Mouse (Mus musculus): ENCODE data around the gene Ssh3.

The Ssh3 gene

DNA sequence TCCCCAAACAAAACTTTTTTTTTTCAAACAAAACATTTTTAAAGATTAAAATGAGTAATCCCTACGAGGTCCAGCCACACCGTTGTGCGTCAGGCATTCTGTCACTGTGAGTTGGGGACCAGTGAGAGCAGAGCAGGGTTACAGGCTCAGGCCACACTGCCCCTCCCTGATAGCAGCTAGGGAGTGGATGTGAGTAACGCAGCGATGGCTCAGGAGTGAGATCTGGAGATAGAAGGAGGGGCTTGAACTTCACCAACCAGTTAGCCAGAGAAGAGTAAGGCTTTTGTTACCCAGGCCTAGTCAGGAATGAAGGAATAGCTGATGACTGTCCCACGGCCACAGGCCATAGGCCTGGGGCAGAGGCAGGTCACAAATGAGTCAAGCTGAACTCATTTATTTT is 24.2 kb downstream of the Ssh3 start:
- no peak for DNase-seq (ENCODE audit: low spot score in 2 of 2)

DNA sequence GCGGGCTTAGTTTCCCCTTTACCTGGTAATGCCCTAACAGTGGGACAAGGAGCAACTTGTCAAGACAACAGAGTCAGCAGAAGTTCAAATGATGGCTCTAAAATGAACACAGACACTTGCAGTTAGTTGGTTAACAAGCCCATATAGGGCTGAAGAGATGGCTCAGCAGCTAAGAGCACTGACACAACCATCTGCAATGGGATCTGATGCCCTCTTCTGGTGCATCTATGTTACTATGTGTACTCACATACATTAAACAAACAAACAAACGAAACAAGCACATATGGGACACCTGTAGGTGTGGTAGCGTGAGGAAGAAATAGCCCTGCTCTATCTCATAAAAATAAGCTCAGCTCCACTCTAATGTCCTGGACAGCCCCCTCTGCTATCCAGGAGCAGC is 26.6 kb downstream of the Ssh3 start:
- DNase-seq (ENCODE audit: low spot score in 2 of 2) = no peak

DNA sequence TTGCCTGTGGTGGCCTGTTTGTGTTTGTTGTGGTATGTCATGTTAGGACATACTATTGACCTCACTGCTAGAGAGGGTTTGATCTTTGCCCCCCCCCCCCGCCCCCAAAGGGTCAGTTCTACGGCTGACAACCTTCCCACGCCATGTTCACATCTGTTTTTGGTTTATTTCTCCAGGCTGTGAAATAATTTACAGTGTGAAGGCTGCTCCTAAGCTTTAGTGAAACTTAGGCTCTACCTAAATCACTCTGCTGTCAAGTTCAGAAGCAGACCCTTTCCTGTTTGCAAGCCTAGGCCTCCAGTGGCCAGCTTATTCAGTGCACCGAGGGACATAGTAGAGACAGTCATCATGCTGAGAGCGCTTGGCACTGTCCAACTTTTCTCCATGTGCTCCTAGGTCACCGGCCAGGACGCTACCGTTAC is 28.7 kb downstream of the Ssh3 start:
- DNase-seq (ENCODE audit: low spot score in 2 of 2) = no peak

DNA sequence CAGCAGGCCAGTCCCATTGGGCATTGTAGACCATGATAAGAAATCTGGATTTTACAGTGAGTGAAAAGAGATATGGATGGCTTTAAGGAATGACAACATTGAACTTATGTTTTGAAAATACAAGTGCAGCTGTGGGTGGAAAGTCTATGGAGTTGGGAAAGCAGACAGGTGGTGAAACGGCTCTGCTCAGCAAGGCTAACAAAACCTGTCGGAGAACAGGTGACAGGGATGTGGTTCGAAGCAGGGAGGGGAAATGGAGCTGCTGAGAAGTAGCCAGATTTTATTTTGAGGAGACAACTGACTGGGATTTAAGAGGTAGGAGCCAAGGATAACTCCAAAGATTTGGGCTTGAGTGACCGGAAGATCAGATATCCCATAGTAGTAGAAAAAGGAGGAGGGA is 34.4 kb downstream of the Ssh3 start:
- DNase-seq (ENCODE audit: low spot score in 2 of 2) = no peak

DNA sequence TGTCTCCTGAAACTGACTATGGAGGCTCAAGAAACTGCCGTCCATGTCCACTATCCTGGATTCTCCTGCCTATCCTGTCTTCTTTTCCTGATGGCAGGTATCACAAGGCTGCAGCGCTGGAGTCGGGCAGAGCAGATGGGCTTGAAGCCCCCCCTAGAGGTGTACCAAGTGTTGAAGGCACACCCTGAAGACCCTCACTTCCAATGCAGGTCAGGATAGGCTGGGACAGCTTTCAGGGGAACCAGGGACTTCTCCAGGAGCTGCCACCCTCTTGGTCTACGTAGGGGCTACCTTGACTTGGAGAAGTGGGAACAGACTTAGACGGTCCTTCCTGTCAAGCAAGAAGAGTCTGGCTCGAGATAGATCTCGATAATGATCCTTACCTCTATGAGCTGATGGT is 36.3 kb downstream of the Ssh3 start:
- DNase-seq (ENCODE audit: low spot score in 2 of 2) = no peak

DNA sequence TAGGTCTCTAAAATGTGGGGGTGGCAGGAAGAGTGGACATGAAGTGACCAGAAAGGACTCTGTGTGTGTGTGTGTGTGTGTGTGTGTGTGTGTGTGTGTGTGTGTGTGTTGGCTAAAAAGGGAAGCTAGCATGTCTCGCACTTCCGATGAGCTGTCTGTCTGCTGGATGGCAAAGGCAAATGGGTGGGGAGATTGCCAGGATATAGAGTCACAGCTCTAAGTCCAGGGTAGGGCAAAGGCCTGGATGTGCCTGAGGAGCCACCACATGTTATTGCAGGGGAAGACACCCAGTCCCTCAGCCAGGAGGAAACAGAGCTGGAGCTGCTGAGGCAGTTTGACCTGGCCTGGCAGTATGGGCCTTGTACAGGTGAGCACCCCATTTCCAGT is 36.8 kb downstream of the Ssh3 start:
- no peak for DNase-seq (ENCODE audit: low spot score in 2 of 2)

DNA sequence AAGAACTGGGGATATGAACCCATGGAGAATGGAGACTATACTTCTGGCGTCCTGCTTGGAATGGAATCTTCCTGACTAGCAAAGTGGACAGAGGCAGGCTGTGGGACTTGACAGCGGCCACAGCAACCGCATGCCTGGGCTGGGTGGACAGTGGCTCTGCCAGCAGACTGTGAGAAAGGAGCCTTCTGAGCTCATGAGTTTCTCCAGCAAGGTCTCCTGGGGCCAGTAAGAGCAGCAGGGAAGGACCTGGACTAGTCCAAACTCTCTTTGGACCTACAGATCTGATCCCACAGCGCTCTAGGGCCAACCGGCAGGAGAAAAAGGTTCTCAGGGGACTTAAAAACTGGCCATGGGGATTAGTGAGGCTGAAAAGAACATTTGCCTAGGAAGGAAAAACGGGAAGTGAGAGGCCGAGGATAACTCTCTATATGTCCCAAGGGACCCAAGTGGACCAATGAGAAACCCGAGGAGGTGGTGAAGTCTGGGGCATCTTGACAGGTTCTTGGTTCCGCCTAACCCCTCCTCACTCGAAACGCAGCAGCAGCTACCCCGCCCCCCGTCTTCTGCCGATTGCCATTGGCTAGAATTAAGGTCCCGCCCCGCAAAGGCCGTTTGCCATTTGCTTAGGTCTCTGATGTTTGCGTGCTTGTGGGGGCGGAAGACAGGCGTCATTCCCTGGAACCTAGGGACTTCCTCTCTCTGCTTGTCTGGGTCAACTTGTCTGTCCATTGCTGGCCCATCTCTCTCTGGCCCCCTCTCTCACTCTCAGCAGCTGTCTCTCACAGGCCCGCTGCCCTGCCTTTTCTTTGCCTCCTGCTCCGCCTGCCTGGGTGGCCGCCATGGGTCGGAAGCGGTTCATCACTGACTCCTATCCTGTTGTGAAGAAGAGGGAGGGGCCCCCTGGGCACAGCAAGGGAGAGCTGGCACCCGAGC is 37.5 kb downstream of the Ssh3 start, which contains the start of gene Pold4:
Gene Pold4 (plus strand): TSS at position 647 of the 933 bp plus-strand sequence.
- peak; percentile 96 to 98 for DNase-seq (ENCODE audit: low spot score in 2 of 2)

DNA sequence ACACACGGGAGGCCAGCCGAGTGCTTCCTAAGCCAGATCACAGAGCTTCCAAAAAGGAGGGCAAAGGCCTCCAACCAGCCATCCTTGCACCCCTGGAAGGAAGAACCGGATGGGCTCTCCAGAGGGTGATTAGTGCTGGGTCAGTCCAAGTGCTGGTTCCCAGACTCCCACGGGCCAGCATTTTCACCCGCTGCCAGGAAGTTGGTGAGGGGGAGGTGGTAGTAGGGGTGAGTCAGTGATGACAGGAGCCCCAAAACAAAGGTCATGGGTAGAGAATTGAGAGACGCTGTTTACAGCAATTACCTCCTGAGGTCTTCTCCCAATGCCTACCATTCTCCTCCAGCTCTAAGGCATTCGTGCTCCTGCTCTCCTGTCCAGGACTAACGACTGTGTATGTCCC is 38.6 kb downstream of the Ssh3 start:
- no peak for DNase-seq (ENCODE audit: low spot score in 2 of 2)

DNA sequence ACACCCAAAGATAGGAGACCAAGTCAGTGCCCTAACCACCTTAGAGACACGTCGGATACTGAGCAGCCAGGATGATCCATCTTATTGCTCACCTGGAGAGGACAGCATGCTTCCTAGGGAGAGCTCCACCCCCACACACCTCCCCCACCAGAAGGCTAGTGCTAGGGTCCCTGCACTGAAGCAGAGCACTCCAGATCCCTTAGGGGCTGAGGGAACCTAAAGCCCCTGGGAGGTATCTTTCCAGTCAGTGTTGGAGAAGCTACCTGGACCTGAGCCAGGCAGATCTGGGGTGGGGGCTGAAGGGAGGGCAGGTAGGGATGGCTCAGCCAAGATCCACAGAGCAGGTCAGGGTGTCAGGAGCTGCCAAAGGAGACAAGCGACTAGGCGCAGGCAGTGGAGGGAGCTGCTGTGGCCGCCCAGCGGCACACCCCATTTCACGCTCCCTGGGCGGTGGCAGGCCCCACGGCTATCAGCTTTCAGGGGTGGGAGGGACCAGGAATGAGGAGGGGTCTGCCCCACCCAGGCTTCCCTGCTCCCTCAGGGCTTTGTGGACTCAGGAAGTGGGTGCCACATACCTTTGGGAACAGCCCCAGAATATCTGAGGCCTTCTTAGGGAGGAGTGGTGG is 39.4 kb downstream of the Ssh3 start:
- no peak for DNase-seq (ENCODE audit: low spot score in 2 of 2)

DNA sequence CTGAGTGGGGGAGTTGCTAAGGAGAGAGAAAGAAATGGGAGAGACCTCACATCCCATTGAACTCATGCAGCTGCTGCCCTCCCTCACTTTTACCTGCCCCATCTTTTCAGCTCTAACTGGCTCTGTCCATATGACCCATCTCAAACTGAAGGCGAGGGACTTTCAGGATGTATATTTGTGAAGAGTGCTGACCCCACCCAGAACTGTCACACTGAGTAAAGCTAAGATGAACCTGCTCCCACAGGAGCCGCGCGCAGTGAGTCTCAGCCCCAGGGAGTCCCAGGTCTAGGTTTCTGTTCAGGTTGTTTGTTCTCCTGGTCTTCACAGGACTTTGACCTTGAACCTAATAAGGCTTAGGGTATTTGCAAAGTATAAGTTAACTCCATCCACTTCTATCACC is 40.1 kb downstream of the Ssh3 start:
- DNase-seq (ENCODE audit: low spot score in 2 of 2) = no peak

DNA sequence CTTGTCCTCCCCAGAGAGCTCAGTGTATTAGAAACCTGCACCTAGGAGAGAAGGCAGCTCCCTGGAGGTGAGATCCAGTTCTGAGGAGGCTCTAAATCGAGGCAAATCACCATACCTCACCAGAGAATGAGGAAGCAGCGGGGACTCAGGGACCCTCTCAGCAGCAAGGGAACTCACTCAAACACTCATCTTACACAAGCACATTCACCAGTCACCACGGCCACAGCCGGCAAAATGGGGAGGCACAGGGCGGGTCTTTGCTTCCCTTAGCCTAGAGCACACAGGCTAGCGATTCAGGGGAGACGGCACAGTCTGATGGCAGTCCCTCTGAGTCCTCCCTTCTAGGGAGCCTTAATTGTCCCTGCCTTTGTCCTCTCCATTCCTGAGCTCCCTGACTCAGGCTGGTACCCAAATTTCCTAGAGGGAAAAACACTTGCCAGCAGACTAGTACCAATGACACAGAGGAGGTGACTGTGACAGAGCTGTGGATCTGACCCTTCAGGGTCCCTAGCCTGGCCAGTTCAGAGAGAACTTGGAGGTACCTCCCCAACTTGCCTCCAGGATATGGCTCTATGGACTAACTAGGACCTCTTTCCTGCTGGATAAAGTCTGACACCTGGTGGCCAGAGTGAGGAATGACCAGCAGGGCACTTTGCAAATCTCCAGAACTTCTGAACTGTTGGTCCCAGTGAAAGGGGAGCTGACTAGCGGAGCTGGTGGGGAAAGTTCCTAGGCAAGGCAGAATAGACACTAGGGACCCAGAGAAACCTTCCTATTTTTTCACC is 40.9 kb downstream of the Ssh3 start:
- DNase-seq (ENCODE audit: low spot score in 2 of 2) = peak; percentile 66 to 73

DNA sequence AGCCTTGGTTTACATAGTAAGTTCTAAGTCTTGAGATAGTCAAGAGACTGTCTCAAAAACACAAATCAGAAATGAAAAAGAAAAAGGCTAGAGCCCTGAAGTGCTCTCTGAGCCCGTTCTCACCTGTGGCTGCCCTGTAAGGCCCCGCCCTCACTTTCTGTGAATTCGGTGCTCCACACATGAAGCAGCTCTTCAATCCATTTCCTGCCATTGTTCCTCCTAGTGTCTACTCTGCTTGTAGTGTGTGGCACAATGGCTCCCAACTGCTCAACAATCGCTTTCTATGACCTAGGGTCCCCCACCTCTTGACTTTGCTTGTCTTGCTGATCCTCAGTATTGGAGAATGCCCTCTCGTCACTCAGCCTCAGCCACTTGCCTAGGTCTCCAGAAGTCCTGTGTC is 41.5 kb downstream of the Ssh3 start:
- DNase-seq (ENCODE audit: low spot score in 2 of 2) = no peak

DNA sequence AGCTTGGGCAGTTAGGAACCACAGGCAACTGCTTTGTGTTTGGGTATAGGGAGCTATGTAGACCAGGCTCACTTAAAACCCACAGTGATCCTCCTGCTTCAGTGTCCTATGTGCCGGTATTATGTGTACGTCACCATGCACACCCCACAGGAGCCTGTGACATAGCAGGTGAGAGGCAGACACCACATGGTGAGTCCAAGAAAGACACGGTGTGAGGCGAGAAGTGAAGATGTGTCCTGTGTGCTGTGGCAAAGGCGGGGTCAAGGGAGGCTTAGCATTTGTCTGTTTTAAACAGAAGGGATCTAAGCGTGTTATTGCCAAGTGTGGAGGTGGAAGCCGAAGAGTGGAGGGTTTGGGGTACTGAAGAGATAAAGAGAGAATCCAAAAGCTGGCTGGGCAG is 42.2 kb downstream of the Ssh3 start:
- DNase-seq (ENCODE audit: low spot score in 2 of 2) = no peak

DNA sequence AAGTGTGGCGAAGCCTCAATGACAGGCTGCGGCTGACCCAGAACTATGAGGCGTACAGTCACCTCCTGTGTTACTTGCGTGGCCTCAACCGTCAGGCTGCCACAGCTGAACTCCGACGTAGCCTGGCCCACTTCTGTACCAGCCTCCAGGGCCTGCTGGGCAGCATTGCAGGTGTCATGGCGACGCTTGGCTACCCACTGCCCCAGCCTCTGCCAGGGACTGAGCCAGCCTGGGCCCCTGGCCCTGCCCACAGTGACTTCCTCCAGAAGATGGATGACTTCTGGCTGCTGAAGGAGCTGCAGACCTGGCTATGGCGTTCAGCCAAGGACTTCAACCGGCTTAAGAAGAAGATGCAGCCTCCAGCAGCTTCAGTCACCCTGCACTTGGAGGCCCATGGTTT is 46.8 kb downstream of the Ssh3 start:
- DNase-seq (ENCODE audit: low spot score in 2 of 2) = no peak

DNA sequence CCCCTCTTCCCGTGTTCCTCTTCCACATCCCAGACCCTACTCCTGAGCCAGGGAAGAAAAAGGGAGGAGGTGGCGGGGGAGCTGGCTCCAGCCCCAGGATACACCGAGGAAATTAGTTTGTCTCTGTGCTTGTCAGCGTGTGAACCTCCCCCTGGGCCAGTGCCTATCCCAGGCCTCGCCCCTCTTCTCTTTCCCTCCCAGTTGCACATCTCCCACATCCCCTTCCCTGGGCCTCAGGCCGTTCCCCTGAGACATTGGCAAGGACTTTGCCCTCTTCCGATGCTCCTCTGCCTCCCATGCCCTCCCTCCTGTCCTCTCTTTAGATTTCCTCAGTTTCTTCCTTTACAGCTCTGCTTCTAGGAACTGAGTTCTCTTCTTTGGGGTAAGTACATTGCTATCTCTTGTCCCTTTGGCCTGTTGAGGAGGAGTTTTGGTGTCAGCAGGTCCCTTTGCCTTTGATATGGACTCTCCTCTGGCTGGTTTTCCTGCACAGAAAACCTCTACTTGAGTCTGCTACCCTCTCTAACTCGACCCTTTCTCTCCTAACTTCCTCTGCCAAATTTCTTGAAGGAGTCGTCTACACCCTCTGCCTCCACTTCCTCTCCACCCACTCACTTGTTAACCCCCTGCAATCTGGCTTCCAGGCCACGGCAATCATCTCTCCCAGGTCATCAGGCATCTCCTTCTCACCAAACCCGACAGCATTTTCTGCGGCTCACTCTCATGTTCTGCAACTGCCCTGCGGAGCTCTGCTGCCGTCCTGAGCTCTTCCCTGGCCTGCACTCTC is 47.8 kb downstream of the Ssh3 start:
- peak; percentile 58 to 71 for DNase-seq (ENCODE audit: low spot score in 2 of 2)

DNA sequence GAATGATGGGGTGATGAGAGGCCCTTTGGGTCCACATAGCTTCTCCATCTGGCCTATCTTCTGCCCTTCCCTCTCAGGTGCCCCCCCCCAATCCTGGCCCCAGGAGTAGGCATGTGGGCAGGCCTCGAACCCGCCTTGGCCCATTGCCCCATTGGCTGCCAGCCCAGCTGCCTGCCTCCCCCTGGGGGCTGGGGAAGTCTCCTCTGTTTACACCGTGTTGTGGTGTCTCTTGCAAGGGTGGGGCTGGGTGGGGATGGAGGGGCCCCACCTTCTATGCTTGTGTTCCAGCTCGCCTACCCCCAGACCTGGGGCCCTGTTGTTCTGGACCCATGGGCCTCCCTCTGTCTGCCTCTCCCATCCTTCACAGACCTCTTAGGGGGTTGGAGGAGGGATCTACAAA is 48.6 kb downstream of the Ssh3 start:
- DNase-seq (ENCODE audit: low spot score in 2 of 2) = no peak

DNA sequence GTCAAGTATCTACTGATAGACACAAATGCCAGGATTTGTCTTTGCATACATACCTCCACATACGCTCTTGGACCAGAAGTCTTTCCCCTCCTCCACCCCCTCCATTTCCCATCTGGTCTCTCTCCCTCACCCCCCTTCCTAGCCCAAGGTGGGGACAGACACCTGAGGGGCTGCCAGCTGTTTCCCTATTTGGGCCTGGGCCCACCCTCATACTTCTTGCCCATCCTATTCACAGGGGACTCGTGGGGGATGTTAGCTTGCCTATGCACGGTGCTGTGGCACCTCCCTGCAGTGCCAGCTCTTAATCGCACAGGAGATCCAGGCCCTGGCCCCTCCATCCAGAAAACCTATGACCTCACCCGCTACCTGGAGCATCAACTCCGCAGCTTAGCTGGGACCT is 49.0 kb downstream of the Ssh3 start:
- no peak for DNase-seq (ENCODE audit: low spot score in 2 of 2)

DNA sequence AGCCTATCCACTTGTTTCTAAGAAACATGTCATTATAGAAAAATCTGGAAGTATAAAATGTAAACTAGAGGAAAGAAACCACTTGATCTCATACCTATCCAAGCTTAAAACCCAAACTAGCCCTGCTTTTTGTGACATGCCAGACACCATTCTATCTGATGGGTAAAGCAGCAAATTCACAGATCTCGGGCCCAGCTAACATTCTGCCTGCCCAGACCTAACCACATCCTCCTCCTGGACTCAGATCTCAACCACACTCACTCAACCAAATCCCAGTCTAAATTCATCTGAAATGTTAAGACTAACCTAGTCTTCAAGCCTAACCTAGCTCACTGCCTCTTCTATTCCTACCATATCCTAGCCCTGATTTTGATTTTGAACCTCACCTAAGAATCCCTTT is 50.2 kb downstream of the Ssh3 start:
- DNase-seq (ENCODE audit: low spot score in 2 of 2) = no peak

DNA sequence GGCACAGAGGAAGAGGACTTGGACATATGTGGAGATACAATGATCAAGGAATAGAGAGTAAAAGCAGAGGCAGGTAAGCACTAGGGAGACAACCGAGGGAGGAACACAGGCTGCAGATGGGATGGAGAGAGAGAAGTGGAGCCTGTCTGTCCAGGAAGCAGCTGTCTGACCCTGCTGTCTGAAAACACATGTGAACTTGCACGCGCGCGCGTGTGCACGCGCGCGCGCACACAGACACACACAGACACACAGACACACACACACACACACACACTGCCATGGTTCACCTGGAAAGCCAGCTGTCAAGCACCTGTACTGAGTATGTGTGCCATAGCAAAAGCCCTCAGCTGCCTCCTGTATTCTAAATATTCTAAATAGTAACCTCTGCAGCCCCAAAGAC is 50.7 kb downstream of the Ssh3 start:
- no peak for DNase-seq (ENCODE audit: low spot score in 2 of 2)

DNA sequence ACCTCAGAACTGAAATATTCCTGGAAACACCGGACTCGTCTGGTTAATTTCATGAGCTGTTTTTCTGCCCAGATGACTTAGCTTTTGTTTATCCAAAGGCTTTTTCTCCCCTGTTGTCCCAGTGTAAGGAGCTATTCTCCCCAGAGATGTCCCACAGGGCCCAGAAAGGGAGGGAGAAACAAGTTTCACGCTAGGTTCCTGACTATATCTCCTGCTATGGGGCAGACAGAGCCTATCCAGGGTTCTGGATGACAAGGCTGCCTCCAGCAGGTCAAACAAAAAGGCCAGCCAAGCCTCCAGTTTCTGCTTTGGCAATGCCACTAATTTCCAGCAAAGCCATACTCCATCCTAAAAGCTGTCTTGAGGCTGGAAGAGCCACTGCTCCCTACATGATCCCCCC is 51.1 kb downstream of the Ssh3 start:
- no peak for DNase-seq (ENCODE audit: low spot score in 2 of 2)

DNA sequence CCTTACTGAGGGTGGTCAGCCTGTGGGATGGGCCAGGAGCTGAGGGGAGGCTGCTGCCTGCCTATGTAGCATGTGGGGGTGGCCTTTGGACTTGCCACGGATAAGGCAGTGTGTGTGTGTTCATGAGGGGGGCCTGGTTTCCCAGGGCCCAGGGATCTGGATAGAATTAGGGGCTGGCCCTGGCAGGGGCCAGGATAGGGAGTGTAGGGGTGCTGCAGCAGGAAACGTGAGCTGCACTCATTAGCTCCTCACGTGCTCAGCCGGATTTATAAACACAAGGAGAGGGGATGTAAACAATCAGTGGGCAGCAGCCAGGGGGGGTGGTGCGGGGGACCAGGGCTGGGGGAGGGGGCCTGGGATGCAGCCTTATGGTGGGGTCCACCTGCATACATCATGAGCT is 51.8 kb downstream of the Ssh3 start:
- DNase-seq (ENCODE audit: low spot score in 2 of 2) = no peak
